In genomic region chr9:56678929-56679681, GRCm38 (mm10) we compare ENCODE assay signal across 12 mouse cellular contexts.
"Had no signal": no experiment of that assay in that cellular context is flagged by ENCODE, and none has a peak within 500 bp of the region (broad histone marks: within the 10 kb centered on the region; RNA-seq: fewer than 3 reads in every experiment).

No protein-coding gene starts in this region.

- H3K4me2 ChIP-seq: limb, embryonic 13.5 days; midbrain, embryonic 12.5 days; neural tube, embryonic 13.5 days had no signal

- H3K27me3 ChIP-seq: midbrain, embryonic 12.5 days; neural tube, embryonic 13.5 days had no signal

- H3K9ac ChIP-seq: limb, embryonic 13.5 days; liver, embryonic 14.5 days; midbrain, embryonic 12.5 days; neural tube, embryonic 13.5 days had no signal

- ATAC-seq: intestine, embryonic 16.5 days; midbrain, embryonic 16.5 days had no signal

- H3K36me3 ChIP-seq: limb, embryonic 13.5 days; midbrain, embryonic 12.5 days; neural tube, embryonic 13.5 days had no signal

- H3K4me3 ChIP-seq: limb, embryonic 13.5 days; midbrain, embryonic 12.5 days; neural tube, embryonic 13.5 days had no signal

- H3K4me1 ChIP-seq: limb, embryonic 13.5 days had no signal

- H3K9me3 ChIP-seq: midbrain, embryonic 12.5 days had no signal

- DNase-seq: left cerebral cortex, postnatal 4 days; lung, adult 18-20 months; retina, postnatal 1 day; right cerebral cortex, postnatal 14 days; spleen, adult 18-20 months; thymus, adult 18-20 months had no signal

- H3K27ac ChIP-seq: limb, embryonic 13.5 days; liver, embryonic 14.5 days; midbrain, embryonic 12.5 days; neural tube, embryonic 13.5 days had no signal
